Mouse (Mus musculus): ENCODE data around the gene H2-DMb2. TPM values are rescaled to one million over a fixed set of nuclear protein-coding genes. Genes with fewer than 3 reads are reported as not detected.

H2-DMb2 gene
- polyA plus RNA-seq, 1 experiment from 2014 or later: 0.28 TPM

GRCm38 (mm10) chr17:34130073-34130947 is 12.8 kb upstream of the H2-DMb2 start:
- no peak overlapping the region for H3K9ac ChIP-seq (ENCODE audit: low read depth, low read length)
- no peak for ATAC-seq
- H3K9me3 ChIP-seq (ENCODE audit: control insufficient read depth, low read length): no peaks in the 10 kb centered on the region
- no peak overlapping the region for H3K27ac ChIP-seq (ENCODE audit: low read depth, low read length)
- H3K36me3 ChIP-seq (ENCODE audit: control insufficient read depth, insufficient read depth, low read length): no peaks in the 10 kb centered on the region
- WGBS: 83% methylated on average over 19 of the region's 19 CpGs
- no peaks in the 10 kb centered on the region for H3K27me3 ChIP-seq (replicated peaks; ENCODE audit: control insufficient read depth, insufficient read depth, low read length)
- peaks cover 4% of the 10 kb centered on the region; the same call in 1 of the 2 replicates for H3K4me1 ChIP-seq (ENCODE audit: control insufficient read depth, insufficient read depth, low read depth, low read length)
- H3K4me2 ChIP-seq (ENCODE audit: low read length): no peak overlapping the region
- H3K4me3 ChIP-seq (ENCODE audit: low read length): no peak overlapping the region

- Histone ChIP-seq H3K9me3 (ENCODE audit: control insufficient read depth, low read length) (no peaks in the 10 kb centered on the region), H3K27ac (ENCODE audit: low read depth, low read length) (no peak overlapping the region), H3K4me1 (ENCODE audit: control insufficient read depth, insufficient read depth, low read depth, low read length) (peaks cover 8% of the 10 kb centered on the region), H3K27me3 (replicated peaks; ENCODE audit: control insufficient read depth, insufficient read depth, low read length) (no peaks in the 10 kb centered on the region), H3K9ac (ENCODE audit: low read depth, low read length) (no peak overlapping the region), H3K36me3 (ENCODE audit: control insufficient read depth, insufficient read depth, low read length) (no peaks in the 10 kb centered on the region), H3K4me3 (ENCODE audit: low read length) (no peak overlapping the region), H3K4me2 (ENCODE audit: low read length) (no peak overlapping the region)
- 77% methylated on average over 7 of the region's 7 CpGs for WGBS
- ATAC-seq: no peak
These were observed 11.2 kb upstream of the H2-DMb2 start for GRCm38 (mm10) chr17:34131911-34132310.

GRCm38 (mm10) chr17:34133289-34133688 is 9.8 kb upstream of the H2-DMb2 start:
- Histone ChIP-seq H3K36me3 (ENCODE audit: control insufficient read depth, insufficient read depth, low read length) (no peaks in the 10 kb centered on the region), H3K4me1 (ENCODE audit: control insufficient read depth, insufficient read depth, low read depth, low read length) (peaks cover 8% of the 10 kb centered on the region), H3K4me2 (ENCODE audit: low read length) (no peak overlapping the region), H3K27ac (ENCODE audit: low read depth, low read length) (no peak overlapping the region), H3K9me3 (ENCODE audit: control insufficient read depth, low read length) (no peaks in the 10 kb centered on the region), H3K9ac (ENCODE audit: low read depth, low read length) (no peak overlapping the region), H3K27me3 (replicated peaks; ENCODE audit: control insufficient read depth, insufficient read depth, low read length) (peaks cover 5% of the 10 kb centered on the region), H3K4me3 (ENCODE audit: low read length) (no peak overlapping the region)
- WGBS: 81% methylated on average over 11 of the region's 11 CpGs
- ATAC-seq: no peak

GRCm38 (mm10) chr17:34134451-34134850 is 8.7 kb upstream of the H2-DMb2 start:
- no peak overlapping the region for H3K27ac ChIP-seq (ENCODE audit: low read depth, low read length)
- WGBS: 90% methylated on average over 3 of the region's 3 CpGs
- no peaks in the 10 kb centered on the region for H3K9me3 ChIP-seq (ENCODE audit: control insufficient read depth, low read length)
- H3K4me2 ChIP-seq (ENCODE audit: low read length): no peak overlapping the region
- ATAC-seq: no peak
- peaks cover 14% of the 10 kb centered on the region for H3K27me3 ChIP-seq (replicated peaks; ENCODE audit: control insufficient read depth, insufficient read depth, low read length)
- H3K4me1 ChIP-seq (ENCODE audit: control insufficient read depth, insufficient read depth, low read depth, low read length): peaks cover 9% of the 10 kb centered on the region
- no peaks in the 10 kb centered on the region for H3K36me3 ChIP-seq (ENCODE audit: control insufficient read depth, insufficient read depth, low read length)
- H3K4me3 ChIP-seq (ENCODE audit: low read length): no peak overlapping the region
- no peak overlapping the region for H3K9ac ChIP-seq (ENCODE audit: low read depth, low read length)

GRCm38 (mm10) chr17:34135297-34136224 is 7.5 kb upstream of the H2-DMb2 start:
- ATAC-seq: peak; percentile 99
- H3K4me3 ChIP-seq (ENCODE audit: low read length): peak overlapping the region; percentile 51
- peaks cover 17% of the 10 kb centered on the region for H3K4me1 ChIP-seq (ENCODE audit: control insufficient read depth, insufficient read depth, low read depth, low read length)
- H3K27ac ChIP-seq (ENCODE audit: low read depth, low read length): peak overlapping the region; percentile 49; the same call in 1 of the 2 replicates
- H3K9me3 ChIP-seq (ENCODE audit: control insufficient read depth, low read length): no peaks in the 10 kb centered on the region
- peak overlapping the region; percentile 95 for H3K4me2 ChIP-seq (ENCODE audit: low read length)
- 8% methylated on average over 31 of the region's 31 CpGs for WGBS
- peak overlapping the region; percentile 59 for H3K9ac ChIP-seq (ENCODE audit: low read depth, low read length)
- no peaks in the 10 kb centered on the region for H3K36me3 ChIP-seq (ENCODE audit: control insufficient read depth, insufficient read depth, low read length)
- H3K27me3 ChIP-seq (replicated peaks; ENCODE audit: control insufficient read depth, insufficient read depth, low read length): peaks cover 22% of the 10 kb centered on the region

- ATAC-seq: no peak
- H3K4me3 ChIP-seq (ENCODE audit: low read length): no peak overlapping the region
- H3K27ac ChIP-seq (ENCODE audit: low read depth, low read length): no peak overlapping the region
- no peaks in the 10 kb centered on the region for H3K36me3 ChIP-seq (ENCODE audit: control insufficient read depth, insufficient read depth, low read length)
- WGBS: 68% methylated on average over 7 of the region's 7 CpGs
- no peak overlapping the region for H3K4me2 ChIP-seq (ENCODE audit: low read length)
- H3K27me3 ChIP-seq (replicated peaks; ENCODE audit: control insufficient read depth, insufficient read depth, low read length): peaks cover 31% of the 10 kb centered on the region
- no peaks in the 10 kb centered on the region for H3K9me3 ChIP-seq (ENCODE audit: control insufficient read depth, low read length)
- no peak overlapping the region for H3K9ac ChIP-seq (ENCODE audit: low read depth, low read length)
- peaks cover 17% of the 10 kb centered on the region for H3K4me1 ChIP-seq (ENCODE audit: control insufficient read depth, insufficient read depth, low read depth, low read length)
These were observed 5.5 kb upstream of the H2-DMb2 start for GRCm38 (mm10) chr17:34137601-34138000.

GRCm38 (mm10) chr17:34138655-34139054 is 4.5 kb upstream of the H2-DMb2 start:
- Histone ChIP-seq H3K9ac (ENCODE audit: low read depth, low read length) (no peak overlapping the region), H3K4me3 (ENCODE audit: low read length) (no peak overlapping the region), H3K4me1 (ENCODE audit: control insufficient read depth, insufficient read depth, low read depth, low read length) (peaks cover 17% of the 10 kb centered on the region), H3K36me3 (ENCODE audit: control insufficient read depth, insufficient read depth, low read length) (no peaks in the 10 kb centered on the region), H3K27me3 (replicated peaks; ENCODE audit: control insufficient read depth, insufficient read depth, low read length) (peaks cover 31% of the 10 kb centered on the region), H3K4me2 (ENCODE audit: low read length) (no peak overlapping the region; the same call in 1 of the 2 replicates), H3K27ac (ENCODE audit: low read depth, low read length) (no peak overlapping the region), H3K9me3 (ENCODE audit: control insufficient read depth, low read length) (no peaks in the 10 kb centered on the region)
- 61% methylated on average over 7 of the region's 7 CpGs for WGBS
- ATAC-seq: no peak

- H3K4me3 ChIP-seq (ENCODE audit: low read length): peak overlapping the region; percentile 28
- peak overlapping the region; percentile 45 for H3K4me2 ChIP-seq (ENCODE audit: low read length)
- H3K27ac ChIP-seq (ENCODE audit: low read depth, low read length): no peak overlapping the region
- WGBS: 3% methylated on average over 16 of the region's 16 CpGs
- peaks cover 31% of the 10 kb centered on the region for H3K27me3 ChIP-seq (replicated peaks; ENCODE audit: control insufficient read depth, insufficient read depth, low read length)
- no peak for ATAC-seq
- no peaks in the 10 kb centered on the region for H3K9me3 ChIP-seq (ENCODE audit: control insufficient read depth, low read length)
- H3K4me1 ChIP-seq (ENCODE audit: control insufficient read depth, insufficient read depth, low read depth, low read length): peaks cover 17% of the 10 kb centered on the region
- no peaks in the 10 kb centered on the region for H3K36me3 ChIP-seq (ENCODE audit: control insufficient read depth, insufficient read depth, low read length)
- H3K9ac ChIP-seq (ENCODE audit: low read depth, low read length): no peak overlapping the region
These were observed 3.7 kb upstream of the H2-DMb2 start for GRCm38 (mm10) chr17:34139416-34139815.

- no peak overlapping the region for H3K4me3 ChIP-seq (ENCODE audit: low read length)
- no peak overlapping the region for H3K27ac ChIP-seq (ENCODE audit: low read depth, low read length)
- no peaks in the 10 kb centered on the region for H3K36me3 ChIP-seq (ENCODE audit: control insufficient read depth, insufficient read depth, low read length)
- no peaks in the 10 kb centered on the region for H3K9me3 ChIP-seq (ENCODE audit: control insufficient read depth, low read length)
- peaks cover 31% of the 10 kb centered on the region for H3K27me3 ChIP-seq (replicated peaks; ENCODE audit: control insufficient read depth, insufficient read depth, low read length)
- ATAC-seq: no peak
- no peak overlapping the region for H3K9ac ChIP-seq (ENCODE audit: low read depth, low read length)
- H3K4me1 ChIP-seq (ENCODE audit: control insufficient read depth, insufficient read depth, low read depth, low read length): peaks cover 17% of the 10 kb centered on the region
- WGBS: 22% methylated on average over 5 of the region's 5 CpGs
- no peak overlapping the region for H3K4me2 ChIP-seq (ENCODE audit: low read length)
These were observed 2.9 kb upstream of the H2-DMb2 start for GRCm38 (mm10) chr17:34140240-34140639.

All from hindbrain, embryonic 16.5 days (tissue).